Mouse (Mus musculus): Measurements from ENCODE around the gene Adtrp.

Adtrp gene

GRCm38 (mm10) chr13:41773812-41774376 is 73.6 kb downstream of the Adtrp start:
- DNase-seq, result no peak

DNA sequence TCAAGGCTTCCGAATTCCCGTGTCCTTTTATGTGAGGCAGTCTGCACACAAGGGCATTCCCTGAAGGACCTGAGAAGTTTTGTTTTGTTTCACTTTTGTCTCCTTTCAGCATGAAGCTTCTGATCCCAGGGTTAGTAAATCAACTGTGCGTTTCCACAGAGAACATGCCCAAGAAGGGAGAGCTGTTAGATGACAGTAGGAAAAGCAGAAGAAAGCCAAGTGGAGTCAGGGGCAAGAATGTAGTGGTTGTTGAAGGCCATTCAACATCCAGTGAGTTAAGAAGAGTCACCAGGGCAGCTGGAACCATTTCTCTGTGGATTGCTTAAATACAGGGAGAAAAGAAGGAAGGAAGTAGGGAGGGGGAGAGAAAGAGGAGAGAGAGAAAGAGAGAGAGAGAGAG is 76.4 kb downstream of the Adtrp start:
- no peak for DNase-seq

DNA sequence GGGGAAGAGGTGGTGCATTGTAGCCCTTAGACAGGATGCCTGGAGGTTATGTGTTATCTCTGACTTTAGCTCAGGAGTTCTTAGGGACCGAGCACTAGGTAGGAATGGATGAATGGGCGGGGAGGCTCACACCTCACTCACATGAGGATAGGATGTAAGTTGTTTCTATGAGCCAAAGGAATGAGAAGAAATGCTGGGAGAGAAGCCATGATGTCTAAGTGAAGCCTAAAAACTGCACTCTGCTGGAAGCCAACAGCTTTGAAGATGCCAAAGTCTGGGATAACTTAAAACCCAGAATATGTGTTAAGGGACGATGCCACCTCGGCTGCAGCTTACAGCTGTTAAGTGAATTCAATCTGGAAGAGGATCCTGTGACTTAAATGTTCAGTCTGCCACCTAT is 79.5 kb downstream of the Adtrp start:
- no peak for DNase-seq

DNA sequence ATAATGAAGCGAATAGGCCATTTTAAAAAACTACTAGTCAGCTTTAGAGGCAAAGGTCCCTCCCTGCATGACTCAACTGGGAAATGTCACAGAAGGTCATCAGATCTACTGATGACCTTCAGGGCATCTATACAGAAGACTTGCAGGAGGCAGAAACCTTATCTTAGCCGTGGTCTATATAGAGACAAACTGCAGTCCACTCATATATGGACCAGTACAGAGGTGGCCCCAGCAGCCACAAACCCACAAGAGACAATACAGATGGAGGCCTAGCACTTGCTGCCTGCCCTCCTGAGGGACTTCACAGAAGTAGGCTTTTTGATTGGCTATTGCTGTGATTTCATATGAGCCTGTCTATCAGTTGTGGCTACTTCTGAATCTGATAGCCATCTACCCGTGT is 85.5 kb downstream of the Adtrp start:
- no peak for DNase-seq

- no peak for DNase-seq
Observed at GRCm38 (mm10) chr13:41760484-41760883, 87.0 kb downstream of the Adtrp start.

- no peak for DNase-seq
Observed at GRCm38 (mm10) chr13:41758550-41759465, 88.7 kb downstream of the Adtrp start.

- DNase-seq, result no peak
Observed at GRCm38 (mm10) chr13:41753114-41753513, 94.4 kb downstream of the Adtrp start.

DNA sequence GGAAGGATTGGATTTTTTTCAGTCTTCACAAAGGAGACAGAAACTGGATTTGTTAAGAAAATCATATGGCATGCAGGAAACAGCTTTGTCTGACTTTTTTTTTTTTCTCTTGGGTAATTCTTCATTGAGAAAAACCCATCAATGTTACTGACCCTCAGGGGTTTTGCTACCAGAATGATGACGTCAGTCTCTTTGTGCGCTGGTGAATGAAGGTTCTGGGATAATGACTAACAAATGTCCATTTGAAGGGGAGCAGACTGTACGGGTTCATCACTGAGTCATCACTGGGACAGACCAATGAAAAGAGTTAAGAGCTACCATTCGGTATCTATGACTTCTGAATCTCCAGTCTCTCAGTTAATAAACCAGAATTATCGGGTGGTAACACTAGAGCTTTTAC is 97.0 kb downstream of the Adtrp start:
- DNase-seq, result no peak

DNA sequence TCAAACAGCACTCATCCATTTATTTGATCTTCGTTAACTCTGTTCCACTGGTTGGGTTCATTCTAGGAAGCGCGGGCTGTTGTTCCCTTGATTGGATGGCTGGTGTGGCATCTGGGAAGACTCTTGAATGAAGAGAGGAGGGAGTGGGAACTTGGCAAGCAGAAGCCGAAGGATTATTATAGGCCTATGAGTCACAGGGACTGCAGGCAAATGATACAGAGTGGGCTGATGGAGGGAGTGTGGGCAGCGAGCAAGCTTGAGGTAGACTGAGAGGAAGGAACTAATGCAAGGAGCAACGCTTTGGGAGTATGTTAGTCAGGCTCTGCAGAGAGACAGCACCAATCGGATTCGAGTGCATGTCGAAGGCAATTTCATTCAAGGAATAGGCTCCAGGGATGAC is 98.6 kb downstream of the Adtrp start:
- no peak for DNase-seq

DNA sequence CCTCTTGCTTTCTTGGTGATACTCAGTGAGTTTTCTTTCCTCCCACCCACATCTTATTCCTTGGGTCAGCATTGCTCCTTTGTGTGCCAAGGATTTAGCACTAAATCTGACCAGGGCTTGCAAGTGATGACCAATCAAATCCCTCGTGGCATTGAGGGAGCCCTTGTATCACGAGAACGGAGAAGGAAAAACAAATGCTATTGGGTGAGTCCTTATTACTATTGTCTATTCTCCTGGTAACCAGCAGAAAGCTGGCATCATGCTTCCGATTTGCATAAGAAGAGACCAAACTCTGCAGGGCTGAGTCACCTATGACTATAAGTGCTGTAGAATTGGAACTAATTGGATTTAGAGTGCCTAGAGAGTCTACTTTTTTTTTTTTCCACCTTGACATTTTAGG is 99.8 kb downstream of the Adtrp start:
- no peak for DNase-seq

DNA sequence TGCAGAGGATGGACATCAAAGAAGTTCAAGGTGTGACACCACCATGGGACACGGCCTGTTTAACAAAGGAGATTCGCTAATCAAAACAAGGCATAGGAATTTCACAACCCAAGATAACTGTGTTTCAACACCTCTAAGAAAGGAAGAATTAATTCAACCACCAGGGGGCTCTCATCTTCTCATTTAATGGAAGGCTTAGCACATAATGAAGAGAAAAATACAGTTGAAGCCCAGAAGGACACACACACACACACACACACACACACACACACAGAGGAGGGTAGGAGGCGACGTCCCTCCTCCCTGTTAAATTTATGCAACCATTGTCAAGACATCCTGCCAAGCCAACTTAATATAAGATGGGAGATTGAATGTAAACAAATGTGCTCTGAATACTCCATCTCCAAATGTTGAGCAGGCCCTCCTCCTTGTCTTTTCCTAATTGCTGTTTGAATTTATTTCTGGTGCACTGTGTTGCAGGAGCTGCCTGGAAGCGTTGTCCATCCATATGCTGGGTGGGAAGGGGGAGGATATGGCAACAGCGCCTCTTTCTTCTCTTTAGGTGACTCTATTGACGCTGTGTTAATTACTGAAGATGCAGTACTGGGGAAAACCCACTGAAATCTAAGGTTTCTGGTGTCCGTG is 100.4 kb downstream of the Adtrp start:
- no peak for DNase-seq

- DNase-seq, result no peak
Observed at GRCm38 (mm10) chr13:41740456-41741085, 106.9 kb downstream of the Adtrp start.

DNA sequence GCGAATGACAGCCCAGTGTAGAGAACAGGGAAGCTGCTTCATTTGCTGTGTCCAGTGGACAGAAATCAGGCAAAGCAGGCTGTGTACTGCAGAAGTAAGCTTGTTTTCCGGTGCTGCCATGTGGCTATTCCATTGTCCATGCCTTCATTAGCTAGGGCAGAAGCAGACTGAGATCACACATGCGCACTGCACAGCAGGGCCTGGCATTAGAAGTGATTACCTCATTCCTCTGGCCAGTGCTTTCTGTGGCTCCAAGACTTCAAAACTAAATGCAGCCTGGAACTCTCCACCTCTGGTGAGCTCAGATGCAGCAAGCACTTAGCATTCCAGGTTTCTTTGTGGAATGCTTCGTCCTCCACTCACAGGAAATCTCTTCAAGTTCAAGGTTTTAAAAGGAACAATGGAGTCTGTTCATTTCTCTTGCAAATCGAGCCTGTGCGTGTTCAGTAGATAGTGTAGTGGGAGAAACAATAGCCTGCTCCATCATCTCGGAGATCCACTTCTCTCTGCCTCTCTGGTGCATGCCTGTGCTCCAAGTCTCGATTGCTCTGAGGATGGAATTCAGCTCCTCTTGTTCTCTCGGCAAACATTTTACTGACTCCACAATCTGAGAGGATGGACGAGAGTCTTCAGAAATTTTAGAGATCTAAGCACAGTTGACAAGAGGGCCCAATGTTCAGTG is 109.7 kb downstream of the Adtrp start:
- no peak for DNase-seq

DNA sequence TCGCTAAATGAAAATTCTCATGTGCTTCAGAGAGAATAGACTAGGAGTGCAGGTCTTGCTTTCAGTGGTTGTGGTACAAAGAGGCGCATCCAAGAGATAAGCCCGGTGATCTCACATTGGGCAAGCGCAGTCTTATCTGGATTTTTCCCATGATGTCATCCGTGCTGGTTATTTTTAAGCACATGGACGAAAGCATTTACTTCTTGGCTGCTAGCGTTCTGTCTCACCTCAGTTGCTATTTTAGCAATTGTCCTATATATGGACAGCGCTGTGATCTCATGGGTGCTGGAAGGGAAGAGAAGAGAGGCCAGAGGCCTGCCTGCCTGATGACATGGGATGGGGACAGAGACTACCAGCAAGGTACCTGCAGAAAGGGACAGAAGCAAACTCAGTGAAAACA is 117.8 kb downstream of the Adtrp start:
- no peak for DNase-seq

DNA sequence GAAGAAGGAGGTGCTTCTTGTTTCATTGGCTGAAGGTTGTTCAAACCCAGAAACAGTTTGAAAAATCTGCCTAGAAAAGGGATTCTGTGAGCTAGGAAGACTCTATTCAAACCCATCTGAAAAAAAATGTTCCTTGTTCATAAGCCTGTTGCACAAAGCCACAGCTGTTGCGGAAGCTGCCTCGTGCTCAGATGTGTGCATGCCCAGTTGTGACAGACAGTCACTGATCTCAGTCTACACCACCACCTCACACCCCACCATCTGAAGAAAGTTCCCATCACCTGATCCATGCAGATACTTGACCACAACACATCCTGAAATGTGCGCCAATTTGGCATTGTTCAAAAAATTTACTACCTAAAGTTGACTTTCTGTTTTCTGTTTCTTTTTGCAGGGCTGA is 119.7 kb downstream of the Adtrp start:
- DNase-seq, result no peak

GRCm38 (mm10) chr13:41719331-41719730 is 128.2 kb downstream of the Adtrp start:
- no peak for DNase-seq

GRCm38 (mm10) chr13:41718051-41718450 is 129.4 kb downstream of the Adtrp start:
- DNase-seq, result no peak

All from thymus, adult 18-20 months (tissue).